Mouse (Mus musculus) frontal cortex, adult (tissue): ENCODE measurements around the gene Tamm41.

Experiments
- ATAC-seq: cut with Nextera tagmentation; 2 replicates; pipeline ENCODE4 v1.9.2; 2017; ENCODE audit warnings: mild to moderate bottlenecking, moderate library complexity, mixed read lengths; ENCODE audit not compliant: low TSS enrichment

Gene Tamm41

GRCm38 (mm10) chr6:114974331-114974730, 63.3 kb downstream of the Tamm41 start:
- no peak for ATAC-seq

- no peak for ATAC-seq
These were observed 64.7 kb downstream of the Tamm41 start for GRCm38 (mm10) chr6:114972988-114973387.

- ATAC-seq, result no peak
These were observed 66.8 kb downstream of the Tamm41 start for GRCm38 (mm10) chr6:114970895-114971294.

- no peak for ATAC-seq
These were observed 67.3 kb downstream of the Tamm41 start for GRCm38 (mm10) chr6:114970386-114970785.

- peak; percentile 44 for ATAC-seq
These were observed 68.2 kb downstream of the Tamm41 start, which contains the start of gene Vgll4 for GRCm38 (mm10) chr6:114969213-114970120. Gene Vgll4 (minus strand): TSS chr6:114969994.

GRCm38 (mm10) chr6:114968361-114969212, 69.1 kb downstream of the Tamm41 start:
- peak; percentile 75 for ATAC-seq

- ATAC-seq, result no peak
These were observed 70.1 kb downstream of the Tamm41 start for GRCm38 (mm10) chr6:114967623-114968022.

- ATAC-seq, result no peak
These were observed 71.1 kb downstream of the Tamm41 start for GRCm38 (mm10) chr6:114966396-114967154.

- ATAC-seq, result no peak
These were observed 71.9 kb downstream of the Tamm41 start for GRCm38 (mm10) chr6:114965802-114966201.

GRCm38 (mm10) chr6:114965396-114965795, 72.3 kb downstream of the Tamm41 start:
- no peak for ATAC-seq

GRCm38 (mm10) chr6:114964235-114964634, 73.4 kb downstream of the Tamm41 start:
- ATAC-seq, result peak; percentile 45; the same call in 1 of the 2 replicates

GRCm38 (mm10) chr6:114963636-114964035, 74.0 kb downstream of the Tamm41 start:
- 0 out of 2 replicates have a peak, but pooled peaks have one; percentile 10 for ATAC-seq

- ATAC-seq, result no peak
These were observed 76.2 kb downstream of the Tamm41 start for GRCm38 (mm10) chr6:114961276-114962068.

- no peak for ATAC-seq
These were observed 78.7 kb downstream of the Tamm41 start for GRCm38 (mm10) chr6:114959012-114959398.

GRCm38 (mm10) chr6:114958249-114959011, 79.2 kb downstream of the Tamm41 start:
- ATAC-seq, result peak; percentile 25; the same call in 1 of the 2 replicates

- ATAC-seq, result no peak
These were observed 79.9 kb downstream of the Tamm41 start for GRCm38 (mm10) chr6:114957756-114958155.

- ATAC-seq, result no peak
These were observed 83.2 kb downstream of the Tamm41 start for GRCm38 (mm10) chr6:114954496-114954895.
